9 mouse cellular contexts compared by ENCODE assay signal in genomic region chr12:86898448-86898847, GRCm38 (mm10). TPM values are rescaled to one million over a fixed set of nuclear protein-coding genes. Genes with fewer than 3 reads are reported as not detected.
A peak's percentile ranks its signal among the peaks of the same experiment; 100 is the strongest.
DNase-seq lines count a peak whose midpoint lies in the region; ATAC-seq and TF ChIP-seq lines count a peak whose summit lies in the region.
"Had no signal": no experiment of that assay in that cellular context is flagged by ENCODE, and none has a peak within 500 bp of the region (broad histone marks: within the 10 kb centered on the region; RNA-seq: fewer than 3 reads in every experiment).

No protein-coding gene starts in this region.

- no peaks in the 10 kb centered on the region for H3K9me3 ChIP-seq in kidney, embryonic 15.5 days (replicated peaks)
- no peaks in the 10 kb centered on the region for H3K9me3 ChIP-seq in hindbrain, postnatal 0 days (ENCODE audit: low read length)
- H3K9me3 ChIP-seq in neural tube, embryonic 15.5 days (replicated peaks), result no peaks in the 10 kb centered on the region

- H3K27ac ChIP-seq in kidney, embryonic 15.5 days, result peak overlapping the region; percentile 100
- H3K27ac ChIP-seq in embryonic fibroblast, embryonic 13.5 days (ENCODE audit: insufficient read depth, low read length), result peak overlapping the region; percentile 98
- peak overlapping the region; percentile 98 for H3K27ac ChIP-seq in hindbrain, postnatal 0 days
- H3K27ac ChIP-seq in neural tube, embryonic 15.5 days (replicated peaks), result peak overlapping the region; percentile 99

- peaks cover 71% of the 10 kb centered on the region for H3K4me1 ChIP-seq in kidney, embryonic 15.5 days
- H3K4me1 ChIP-seq in embryonic fibroblast, embryonic 13.5 days (ENCODE audit: control insufficient read depth, insufficient read depth, low read length), result peaks cover 15% of the 10 kb centered on the region
- H3K4me1 ChIP-seq in hindbrain, postnatal 0 days (ENCODE audit: insufficient read depth, low read length), result peaks cover 36% of the 10 kb centered on the region
- H3K4me1 ChIP-seq in neural tube, embryonic 15.5 days, result peaks cover 65% of the 10 kb centered on the region

- no peak for ATAC-seq in kidney, embryonic 15.5 days (replicated peaks; ENCODE audit: low FRiP score)
- no peak for ATAC-seq in hindbrain, postnatal 0 days
- no peak for ATAC-seq in neural tube, embryonic 15.5 days (ENCODE audit: low FRiP score)

- no peak for TF ChIP-seq POLR2A in embryonic fibroblast, embryonic 13.5 days (IDR thresholded peaks at IDR 0.05; ENCODE audit: low read depth, low read length)

- H3K27me3 ChIP-seq in kidney, embryonic 15.5 days, result no peaks in the 10 kb centered on the region
- no peaks in the 10 kb centered on the region for H3K27me3 ChIP-seq in hindbrain, postnatal 0 days (ENCODE audit: insufficient read depth, low read length)
- no peaks in the 10 kb centered on the region for H3K27me3 ChIP-seq in neural tube, embryonic 15.5 days (replicated peaks)

- no peak overlapping the region for H3K9ac ChIP-seq in kidney, embryonic 15.5 days
- peak overlapping the region; percentile 28 for H3K9ac ChIP-seq in hindbrain, postnatal 0 days (replicated peaks; ENCODE audit: low read length)
- peak overlapping the region; percentile 42; the same call in 1 of the 2 replicates for H3K9ac ChIP-seq in neural tube, embryonic 15.5 days (replicated peaks)

- H3K4me3 ChIP-seq in kidney, embryonic 15.5 days (replicated peaks), result no peak overlapping the region
- H3K4me3 ChIP-seq in embryonic fibroblast, embryonic 13.5 days (ENCODE audit: insufficient read depth, low read length), result no peak overlapping the region
- H3K4me3 ChIP-seq in hindbrain, postnatal 0 days (ENCODE audit: low read length), result no peak overlapping the region
- H3K4me3 ChIP-seq in neural tube, embryonic 15.5 days (replicated peaks), result no peak overlapping the region

- no peak for TF ChIP-seq CTCF in embryonic fibroblast, embryonic 13.5 days (IDR thresholded peaks at IDR 0.05; ENCODE audit: borderline replicate concordance, insufficient read depth, low read length)
- TF ChIP-seq CTCF in hindbrain, postnatal 0 days (IDR thresholded peaks at IDR 0.05; ENCODE audit: low read depth), result no peak

- H3K4me2 ChIP-seq in kidney, embryonic 15.5 days, result no peak overlapping the region
- 0 out of 2 replicates have a peak overlapping the region, but pooled peaks have one; percentile 65 for H3K4me2 ChIP-seq in hindbrain, postnatal 0 days (ENCODE audit: low read depth, low read length)
- peak overlapping the region; percentile 66 for H3K4me2 ChIP-seq in neural tube, embryonic 15.5 days

- DNase-seq in kidney, adult 9 months, result no peak
- DNase-seq in hindbrain, postnatal 0 days (ENCODE audit: low spot score), result no peak
- DNase-seq in thymus, postnatal 4 days, result no peak
- no peak for DNase-seq in retina, postnatal 1 day
- no peak for DNase-seq in urinary bladder, postnatal 25 days (ENCODE audit: low spot score)
- DNase-seq: right cerebral cortex, postnatal 25 days had no signal

- H3K36me3 ChIP-seq in kidney, embryonic 15.5 days, result no peaks in the 10 kb centered on the region
- H3K36me3 ChIP-seq in hindbrain, postnatal 0 days (ENCODE audit: insufficient read depth, low read length), result no peaks in the 10 kb centered on the region
- H3K36me3 ChIP-seq in neural tube, embryonic 15.5 days, result no peaks in the 10 kb centered on the region

- WGBS in kidney, embryonic 15.5 days, result 65% methylated on average over 3 of the region's 3 CpGs
- 49% methylated on average over 3 of the region's 3 CpGs for WGBS in hindbrain, postnatal 0 days
- WGBS in neural tube, embryonic 15.5 days, result 66% methylated on average over 3 of the region's 3 CpGs

RNA-seq across cellular contexts. Expression of gene Irf2bpl, which starts 13.8 kb away (rescaled TPM):
- 40.7 and 43.9 TPM in 2 replicates for polyA plus RNA-seq in kidney, embryonic 15.5 days (2015; fragmentation: Nextera tagmentation; extraction: Ambion mirVana)
- polyA plus RNA-seq in embryonic fibroblast, embryonic 13.5 days (2011; ENCODE audit: insufficient read length, low read depth, missing spikeins), result 36.4 and 39.1 TPM in 2 replicates
- 146 and 159 TPM in 2 replicates for total RNA-seq in hindbrain, postnatal 0 days (2014; rRNA removed)
- 59.4 and 66.9 TPM in 2 replicates for polyA plus RNA-seq in hindbrain, postnatal 0 days (2015; fragmentation: Nextera tagmentation; extraction: Ambion mirVana)
- polyA plus RNA-seq in neural tube, embryonic 15.5 days (2015; fragmentation: Nextera tagmentation; extraction: Ambion mirVana), result 53.3 and 69.9 TPM in 2 replicates

RNA-seq across cellular contexts. Expression of gene Cipc, which starts 48.4 kb away (rescaled TPM):
- polyA plus RNA-seq in kidney, embryonic 15.5 days (2015; fragmentation: Nextera tagmentation; extraction: Ambion mirVana), result 20.9 and 22.7 TPM in 2 replicates
- 25.1 and 30.6 TPM in 2 replicates for polyA plus RNA-seq in embryonic fibroblast, embryonic 13.5 days (2011; ENCODE audit: insufficient read length, low read depth, missing spikeins)
- 51.1 and 55.6 TPM in 2 replicates for total RNA-seq in hindbrain, postnatal 0 days (2014; rRNA removed)
- polyA plus RNA-seq in hindbrain, postnatal 0 days (2015; fragmentation: Nextera tagmentation; extraction: Ambion mirVana), result 27.6 and 29.6 TPM in 2 replicates
- polyA plus RNA-seq in neural tube, embryonic 15.5 days (2015; fragmentation: Nextera tagmentation; extraction: Ambion mirVana), result 37.2 and 40.8 TPM in 2 replicates
